Mouse (Mus musculus) cerebellum, adult 9-11 months (tissue): Measurements from ENCODE around the gene Ptpdc1.

Experiments used
- DNase-seq: peaks from one replicate; pipeline ENCODE4 v3.0.0; 2022

The Ptpdc1 gene

GRCm38 (mm10) chr13:48582688-48583379, 42.6 kb downstream of the Ptpdc1 start:
- no peak for DNase-seq

- DNase-seq: no peak
Observed at GRCm38 (mm10) chr13:48578616-48579015, 46.8 kb downstream of the Ptpdc1 start.

- no peak for DNase-seq
Observed at GRCm38 (mm10) chr13:48577836-48578235, 47.6 kb downstream of the Ptpdc1 start.

- no peak for DNase-seq
Observed at GRCm38 (mm10) chr13:48577007-48577406, 48.5 kb downstream of the Ptpdc1 start.

- no peak for DNase-seq
Observed at GRCm38 (mm10) chr13:48574718-48575117, 50.7 kb downstream of the Ptpdc1 start.

- DNase-seq: no peak
Observed at GRCm38 (mm10) chr13:48573525-48574355, 51.7 kb downstream of the Ptpdc1 start.

GRCm38 (mm10) chr13:48572127-48572526, 53.3 kb downstream of the Ptpdc1 start:
- DNase-seq: peak; percentile 62

- DNase-seq: no peak
Observed at GRCm38 (mm10) chr13:48571298-48571697, 54.2 kb downstream of the Ptpdc1 start.

- DNase-seq: no peak
Observed at GRCm38 (mm10) chr13:48569576-48570132, 55.8 kb downstream of the Ptpdc1 start.

GRCm38 (mm10) chr13:48567646-48568045, 57.8 kb downstream of the Ptpdc1 start:
- no peak for DNase-seq

- peak; percentile 84 for DNase-seq
Observed at GRCm38 (mm10) chr13:48566116-48566935, 59.1 kb downstream of the Ptpdc1 start.

GRCm38 (mm10) chr13:48564881-48565600, 60.4 kb downstream of the Ptpdc1 start:
- DNase-seq: no peak

GRCm38 (mm10) chr13:48562336-48562735, 63.1 kb downstream of the Ptpdc1 start:
- DNase-seq: no peak

- no peak for DNase-seq
Observed at GRCm38 (mm10) chr13:48561481-48561880, 64.0 kb downstream of the Ptpdc1 start.

- DNase-seq: peak; percentile 1
Observed at GRCm38 (mm10) chr13:48555976-48556375, 69.5 kb downstream of the Ptpdc1 start.

GRCm38 (mm10) chr13:48554552-48554951, 70.9 kb downstream of the Ptpdc1 start:
- no peak for DNase-seq

GRCm38 (mm10) chr13:48553511-48553910, 72.0 kb downstream of the Ptpdc1 start:
- no peak for DNase-seq

- peak; percentile 94 for DNase-seq
Observed at GRCm38 (mm10) chr13:48552181-48553090, 73.0 kb downstream of the Ptpdc1 start.

GRCm38 (mm10) chr13:48548296-48548695, 77.2 kb downstream of the Ptpdc1 start:
- DNase-seq: peak; percentile 38

GRCm38 (mm10) chr13:48547623-48548022, 77.8 kb downstream of the Ptpdc1 start:
- peak; percentile 49 for DNase-seq

GRCm38 (mm10) chr13:48546330-48546917, 79.0 kb downstream of the Ptpdc1 start:
- peak; percentile 100 for DNase-seq
